10 mouse cellular contexts compared by ENCODE assay signal in genomic region chr10:12549261-12549660, GRCm38 (mm10).
DNase-seq lines count a peak whose midpoint lies in the region; ATAC-seq lines count a peak whose summit lies in the region.
"Had no signal": no experiment of that assay in that cellular context is flagged by ENCODE, and none has a peak within 500 bp of the region (broad histone marks: within the 10 kb centered on the region; RNA-seq: fewer than 3 reads in every experiment).

No protein-coding gene starts in this region.

- H3K9me3 ChIP-seq in intestine, embryonic 14.5 days (ENCODE audit: control insufficient read depth, low read length): no peaks in the 10 kb centered on the region
- no peaks in the 10 kb centered on the region for H3K9me3 ChIP-seq in intestine, embryonic 16.5 days (ENCODE audit: control insufficient read depth, low read length)
- no peaks in the 10 kb centered on the region for H3K9me3 ChIP-seq in neural tube, embryonic 12.5 days
- H3K9me3 ChIP-seq in neural tube, embryonic 15.5 days (replicated peaks): no peaks in the 10 kb centered on the region
- no peaks in the 10 kb centered on the region for H3K9me3 ChIP-seq in intestine, embryonic 15.5 days
- H3K9me3 ChIP-seq: stomach, embryonic 15.5 days had no signal

- peak overlapping the region; percentile 56 for H3K4me2 ChIP-seq in intestine, embryonic 14.5 days (ENCODE audit: low read length)
- no peak overlapping the region for H3K4me2 ChIP-seq in intestine, embryonic 16.5 days (ENCODE audit: low read depth, low read length)
- H3K4me2 ChIP-seq in neural tube, embryonic 12.5 days (replicated peaks): peak overlapping the region; percentile 67
- H3K4me2 ChIP-seq in neural tube, embryonic 15.5 days: no peak overlapping the region
- peak overlapping the region; percentile 74; the same call in 1 of the 2 replicates for H3K4me2 ChIP-seq in intestine, embryonic 15.5 days (replicated peaks)

- 42% methylated on average over 5 of the region's 5 CpGs for WGBS in intestine, embryonic 14.5 days
- 45% methylated on average over 5 of the region's 5 CpGs for WGBS in intestine, embryonic 16.5 days
- WGBS in neural tube, embryonic 12.5 days: 11% methylated on average over 5 of the region's 5 CpGs
- 15% methylated on average over 5 of the region's 5 CpGs for WGBS in neural tube, embryonic 15.5 days
- 44% methylated on average over 5 of the region's 5 CpGs for WGBS in intestine, embryonic 15.5 days

- no peak overlapping the region for H3K4me3 ChIP-seq in intestine, embryonic 14.5 days (ENCODE audit: low read depth, low read length)
- H3K4me3 ChIP-seq in intestine, embryonic 16.5 days (ENCODE audit: low read length): no peak overlapping the region
- no peak overlapping the region for H3K4me3 ChIP-seq in neural tube, embryonic 12.5 days
- no peak overlapping the region for H3K4me3 ChIP-seq in neural tube, embryonic 15.5 days (replicated peaks)
- no peak overlapping the region for H3K4me3 ChIP-seq in intestine, embryonic 15.5 days (replicated peaks)

- peaks cover 7% of the 10 kb centered on the region; the same call in 1 of the 2 replicates for H3K4me1 ChIP-seq in intestine, embryonic 14.5 days (replicated peaks; ENCODE audit: control insufficient read depth, insufficient read depth, low read length)
- peaks cover 19% of the 10 kb centered on the region for H3K4me1 ChIP-seq in intestine, embryonic 16.5 days (ENCODE audit: control insufficient read depth, insufficient read depth, low read length)
- H3K4me1 ChIP-seq in neural tube, embryonic 12.5 days: peaks cover 46% of the 10 kb centered on the region
- H3K4me1 ChIP-seq in neural tube, embryonic 15.5 days: peaks cover 30% of the 10 kb centered on the region
- H3K4me1 ChIP-seq in intestine, embryonic 15.5 days (replicated peaks): peaks cover 17% of the 10 kb centered on the region; the same call in 1 of the 2 replicates

- no peak for ATAC-seq in intestine, embryonic 14.5 days (replicated peaks; ENCODE audit: low FRiP score, low TSS enrichment, low read depth)
- no peak for ATAC-seq in intestine, embryonic 16.5 days
- no peak for ATAC-seq in neural tube, embryonic 12.5 days (ENCODE audit: low FRiP score, low read depth)
- no peak for ATAC-seq in neural tube, embryonic 15.5 days (ENCODE audit: low FRiP score)
- ATAC-seq in intestine, embryonic 15.5 days: no peak

- H3K36me3 ChIP-seq in intestine, embryonic 14.5 days (ENCODE audit: control insufficient read depth, insufficient read depth, low read length): no peaks in the 10 kb centered on the region
- H3K36me3 ChIP-seq in intestine, embryonic 16.5 days (ENCODE audit: control insufficient read depth, insufficient read depth, low read length): no peaks in the 10 kb centered on the region
- H3K36me3 ChIP-seq in neural tube, embryonic 12.5 days: no peaks in the 10 kb centered on the region
- no peaks in the 10 kb centered on the region for H3K36me3 ChIP-seq in neural tube, embryonic 15.5 days
- no peaks in the 10 kb centered on the region for H3K36me3 ChIP-seq in intestine, embryonic 15.5 days
- H3K36me3 ChIP-seq: stomach, embryonic 15.5 days had no signal

- DNase-seq in intestine, embryonic 14.5 days (ENCODE audit: low spot score): no peak
- DNase-seq in urinary bladder, adult 2 months (ENCODE audit: low spot score): no peak
- no peak for DNase-seq in right cerebral cortex, postnatal 25 days
- DNase-seq: cerebellum, postnatal 25 days had no signal

- no peaks in the 10 kb centered on the region for H3K27me3 ChIP-seq in intestine, embryonic 14.5 days (replicated peaks; ENCODE audit: control insufficient read depth, insufficient read depth, low read length)
- H3K27me3 ChIP-seq in intestine, embryonic 16.5 days (replicated peaks; ENCODE audit: control insufficient read depth, insufficient read depth, low read length): no peaks in the 10 kb centered on the region
- H3K27me3 ChIP-seq in neural tube, embryonic 12.5 days (replicated peaks): no peaks in the 10 kb centered on the region
- H3K27me3 ChIP-seq in neural tube, embryonic 15.5 days (replicated peaks): peaks cover 5% of the 10 kb centered on the region; the same call in 1 of the 2 replicates
- no peaks in the 10 kb centered on the region for H3K27me3 ChIP-seq in intestine, embryonic 15.5 days (replicated peaks)
- H3K27me3 ChIP-seq: stomach, embryonic 15.5 days had no signal

- no peak overlapping the region for H3K27ac ChIP-seq in intestine, embryonic 14.5 days (ENCODE audit: low read depth)
- no peak overlapping the region for H3K27ac ChIP-seq in intestine, embryonic 16.5 days (ENCODE audit: low read length)
- H3K27ac ChIP-seq in neural tube, embryonic 12.5 days: no peak overlapping the region
- no peak overlapping the region for H3K27ac ChIP-seq in neural tube, embryonic 15.5 days (replicated peaks)
- H3K27ac ChIP-seq in intestine, embryonic 15.5 days: no peak overlapping the region
- H3K27ac ChIP-seq: left cerebral cortex, adult 2 months had no signal

- no peak overlapping the region for H3K9ac ChIP-seq in intestine, embryonic 14.5 days (ENCODE audit: low read length)
- no peak overlapping the region for H3K9ac ChIP-seq in intestine, embryonic 16.5 days (ENCODE audit: low read depth, low read length)
- H3K9ac ChIP-seq in neural tube, embryonic 12.5 days: no peak overlapping the region
- H3K9ac ChIP-seq in neural tube, embryonic 15.5 days (replicated peaks): no peak overlapping the region
- no peak overlapping the region for H3K9ac ChIP-seq in intestine, embryonic 15.5 days
- H3K9ac ChIP-seq: stomach, embryonic 15.5 days had no signal

Comparison
In these comparisons a context has a peak if more than half of its experiments do, and no peak if none do; other contexts are left out.
1. H3K4me2 ChIP-seq: peak in intestine, embryonic 14.5 days (single experiment), neural tube, embryonic 12.5 days (single experiment) and intestine, embryonic 15.5 days (single experiment); none in intestine, embryonic 16.5 days (single experiment) and neural tube, embryonic 15.5 days (single experiment).